In the genomic region with DNA sequence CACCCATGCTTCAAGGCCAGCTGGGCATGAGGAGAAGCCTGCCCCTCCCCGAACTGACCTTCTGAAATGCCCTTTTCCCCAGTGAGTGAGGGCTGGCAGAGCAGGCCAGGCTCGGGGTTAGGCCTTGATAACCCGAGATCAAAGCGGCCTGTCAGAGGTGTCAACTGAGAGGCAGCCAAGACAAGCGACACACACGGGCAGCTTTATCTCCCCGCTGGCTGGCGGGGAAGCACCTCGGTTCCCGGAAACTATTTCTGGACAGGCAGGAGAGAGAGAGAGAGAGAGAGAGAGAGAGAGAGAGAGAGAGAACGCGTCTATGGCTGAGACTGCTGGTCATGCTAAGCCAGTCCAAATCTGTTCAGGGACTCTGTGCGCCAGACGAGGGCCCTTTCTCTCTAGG, we compare ENCODE assay signal across 12 mouse cellular contexts.
DNase-seq lines count a peak whose midpoint lies in the region; ATAC-seq lines count a peak whose summit lies in the region.
"Had no signal": no experiment of that assay in that cellular context is flagged by ENCODE, and none has a peak within 500 bp of the region (broad histone marks: within the 10 kb centered on the region; RNA-seq: fewer than 3 reads in every experiment).

No protein-coding gene starts in this region.

- peak overlapping the region; percentile 64; the same call in 1 of the 2 replicates for H3K27ac ChIP-seq in heart, embryonic 11.5 days (ENCODE audit: low read depth, low read length)
- H3K27ac ChIP-seq: embryonic facial prominence, embryonic 12.5 days had no signal

- H3K36me3 ChIP-seq in heart, embryonic 11.5 days (ENCODE audit: control insufficient read depth, insufficient read depth, low read length) = no peaks in the 10 kb centered on the region

- H3K4me3 ChIP-seq in heart, embryonic 11.5 days (ENCODE audit: low read depth, low read length) = no peak overlapping the region
- H3K4me3 ChIP-seq: embryonic facial prominence, embryonic 12.5 days had no signal

- H3K4me2 ChIP-seq in heart, embryonic 11.5 days = 0 out of 2 replicates have a peak overlapping the region, but pooled peaks have one; percentile 29
- H3K4me2 ChIP-seq: embryonic facial prominence, embryonic 12.5 days had no signal

- no peak overlapping the region for H3K9ac ChIP-seq in heart, embryonic 11.5 days (ENCODE audit: low read depth, low read length)
- H3K9ac ChIP-seq: embryonic facial prominence, embryonic 12.5 days had no signal

- peaks cover 11% of the 10 kb centered on the region for H3K4me1 ChIP-seq in heart, embryonic 11.5 days (ENCODE audit: control insufficient read depth, insufficient read depth, low read length)
- H3K4me1 ChIP-seq: embryonic facial prominence, embryonic 12.5 days had no signal

- H3K9me3 ChIP-seq in heart, embryonic 11.5 days (replicated peaks; ENCODE audit: control insufficient read depth, low read length) = 0 out of 2 replicates have a peak, but pooled peaks cover 9% of the 10 kb centered on the region

- 6% methylated on average over 14 of the region's 14 CpGs for WGBS in heart, embryonic 11.5 days (ENCODE audit: insufficient replicate concordance)

- no peaks in the 10 kb centered on the region for H3K27me3 ChIP-seq in heart, embryonic 11.5 days (ENCODE audit: control insufficient read depth, insufficient read depth, low read length)
- H3K27me3 ChIP-seq: CH12.LX; embryonic facial prominence, embryonic 12.5 days had no signal

- peak; percentile 54 for DNase-seq in ovary, postnatal 36 days (ENCODE audit: low spot score)
- no peak for DNase-seq in ovary, postnatal 10 days (ENCODE audit: low spot score)
- peak; percentile 59 for DNase-seq in liver
- DNase-seq in spleen, postnatal 10 days (ENCODE audit: low spot score in 2 of 2) = no peak
- no peak for DNase-seq in layer of hippocampus, adult 11-12 months (ENCODE audit: low spot score)
- DNase-seq: kidney, adult 9 months; midbrain, embryonic 14.5 days had no signal

- peak; percentile 75 for ATAC-seq in heart, embryonic 11.5 days (replicated peaks; ENCODE audit: insufficient number of reproducible peaks, low FRiP score, low TSS enrichment)
- ATAC-seq in inflammation-experienced regulatory T-cells, adult 6 months = no peak
- ATAC-seq: forebrain, embryonic 14.5 days had no signal

Comparison
In these comparisons a context has a peak if more than half of its experiments do, and no peak if none do; other contexts are left out.
1. DNase-seq: peak in ovary, postnatal 36 days (single experiment) and liver (single experiment); none in ovary, postnatal 10 days (single experiment), spleen, postnatal 10 days (0 of 2) and layer of hippocampus, adult 11-12 months (single experiment).